Mouse (Mus musculus) layer of hippocampus, postnatal 25 days (tissue): ENCODE data around the gene Trappc10. TPM values are rescaled to one million over a fixed set of nuclear protein-coding genes. Genes with fewer than 3 reads are reported as not detected.

Experiments
- DNase-seq, 2 experiments: peaks; one replicate each; pipeline ENCODE4 v3.0.0; 2022; ENCODE audit warnings: mixed read lengths in 2 of 2, low spot score in 1 of 2; ENCODE audit errors: extremely low spot score in 1 of 2
- total RNA-seq, 2 experiments: library from RNA; stranded (reverse); gene quantifications; 2 replicates each; pipeline ENCODE4 v1.2.3; 2021

Gene Trappc10
- total RNA-seq, 2 experiments from 2014 or later, result 79.5 to 80.8 TPM

DNA sequence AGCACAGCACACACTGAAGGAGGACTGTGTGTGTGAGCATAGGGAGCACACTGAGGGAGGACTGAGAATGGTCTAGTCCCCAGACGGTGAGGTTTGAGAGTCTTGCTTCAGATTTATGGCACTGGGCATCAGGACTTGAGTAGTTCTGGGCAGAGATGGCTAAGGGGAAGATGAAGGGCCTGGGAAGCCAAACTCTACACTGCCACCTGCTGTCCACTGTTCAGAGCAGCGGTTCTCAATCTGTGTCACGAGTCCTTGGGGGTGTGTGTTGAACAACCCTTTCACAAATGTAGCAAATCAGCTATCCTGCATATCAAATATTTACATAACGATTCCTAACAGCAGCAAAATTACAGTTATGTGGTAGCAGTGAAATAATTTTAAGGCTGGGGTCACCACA lies 80.5 kb downstream of the Trappc10 start:
- peak in 1 of 2 experiments; percentile 75 for DNase-seq

GRCm38 (mm10) chr10:78163241-78163640 lies 81.2 kb downstream of the Trappc10 start:
- DNase-seq, result no peak

DNA sequence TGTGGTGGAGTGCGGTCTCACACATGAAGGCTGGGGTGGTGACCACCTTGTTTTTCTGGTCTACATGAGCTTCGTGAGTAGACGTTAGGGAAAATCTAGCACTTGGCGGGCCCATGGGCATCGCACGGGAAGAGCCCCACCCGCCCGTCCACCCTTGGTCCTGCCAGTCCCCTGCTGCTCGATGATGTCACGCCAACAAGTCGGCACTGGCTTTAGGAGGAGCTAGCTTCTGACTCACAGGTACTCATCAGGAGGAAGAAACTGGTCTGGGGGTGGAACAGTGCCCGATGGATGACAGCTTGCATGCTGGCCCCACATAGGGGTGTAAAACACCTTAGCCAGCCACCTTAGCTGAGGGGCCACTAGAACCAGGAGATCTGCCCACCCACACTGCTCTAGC lies 81.8 kb downstream of the Trappc10 start:
- no peak for DNase-seq

DNA sequence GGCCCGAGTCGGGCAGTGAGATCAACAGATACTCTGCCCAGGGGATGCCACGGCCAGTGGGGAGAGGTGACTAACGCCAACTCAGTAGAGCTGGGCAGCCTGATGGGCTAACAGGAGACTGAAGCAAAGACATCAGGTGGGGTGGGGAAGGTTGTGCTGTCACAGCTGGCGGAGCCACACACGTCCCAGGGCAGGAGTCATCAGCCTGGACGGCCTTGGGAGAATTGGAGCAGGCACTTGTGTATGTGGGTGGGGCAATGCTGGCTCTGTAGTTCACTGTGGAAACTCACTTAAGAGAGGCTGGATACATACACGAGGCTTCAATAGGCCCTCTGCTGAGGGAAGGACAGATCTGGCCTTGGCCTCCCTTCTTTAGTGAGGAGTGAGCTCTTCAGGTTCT lies 83.3 kb downstream of the Trappc10 start:
- DNase-seq, result no peak

DNA sequence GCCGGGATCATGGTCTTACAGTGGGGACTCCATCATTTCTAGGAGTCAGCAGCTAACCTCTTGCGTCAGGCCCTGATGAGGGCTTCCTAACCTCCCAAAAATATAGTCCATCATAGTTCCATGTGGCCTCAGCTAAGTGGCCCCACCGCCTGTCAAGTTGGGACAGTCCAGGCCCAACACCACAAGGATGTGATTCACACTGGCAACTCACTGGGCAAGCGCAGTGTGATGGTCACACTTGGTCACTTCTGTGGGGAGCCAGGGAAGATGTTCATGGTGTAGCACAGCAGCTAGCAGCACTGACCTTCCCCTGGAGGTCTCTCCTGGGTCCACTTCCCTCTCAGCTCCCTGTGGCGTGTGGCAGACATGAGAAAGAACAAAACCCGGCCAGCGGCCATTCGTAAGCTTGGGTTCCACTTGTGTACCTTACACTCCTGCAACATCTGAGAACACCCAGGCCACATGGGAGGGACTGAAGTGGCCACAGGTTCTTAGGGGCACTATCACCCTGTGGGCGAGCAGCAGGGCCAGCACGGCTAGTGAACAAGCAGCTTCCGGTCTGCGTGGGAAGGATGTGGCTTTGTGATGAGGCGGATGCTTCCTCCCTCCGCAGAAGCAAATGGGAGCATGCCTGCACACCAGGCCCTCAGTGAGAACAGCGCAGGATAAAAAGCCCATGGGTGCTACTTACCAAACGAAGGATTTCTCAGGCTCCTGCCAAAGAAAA lies 83.9 kb downstream of the Trappc10 start:
- no peak for DNase-seq

DNA sequence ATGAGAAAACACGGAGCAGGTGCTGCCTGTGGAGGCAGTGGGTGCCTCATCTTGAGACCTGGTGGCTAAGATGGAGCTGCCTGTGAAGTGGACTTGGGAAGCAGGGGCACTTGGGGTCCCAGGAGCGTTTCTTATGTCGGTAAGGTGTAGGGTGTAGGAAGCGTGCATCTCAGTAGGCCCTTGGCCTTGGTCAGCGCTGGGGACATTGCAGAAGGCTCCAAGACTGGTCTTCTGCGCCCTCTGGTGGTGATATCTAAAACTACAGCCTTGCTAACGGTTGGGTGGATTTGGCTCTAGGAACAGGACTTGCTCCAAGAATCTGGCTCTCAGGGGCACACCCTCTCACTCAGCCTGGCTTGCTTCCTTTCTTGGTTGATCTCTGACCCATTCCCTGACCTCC lies 84.5 kb downstream of the Trappc10 start:
- peak; percentile 78 to 92 for DNase-seq

DNA sequence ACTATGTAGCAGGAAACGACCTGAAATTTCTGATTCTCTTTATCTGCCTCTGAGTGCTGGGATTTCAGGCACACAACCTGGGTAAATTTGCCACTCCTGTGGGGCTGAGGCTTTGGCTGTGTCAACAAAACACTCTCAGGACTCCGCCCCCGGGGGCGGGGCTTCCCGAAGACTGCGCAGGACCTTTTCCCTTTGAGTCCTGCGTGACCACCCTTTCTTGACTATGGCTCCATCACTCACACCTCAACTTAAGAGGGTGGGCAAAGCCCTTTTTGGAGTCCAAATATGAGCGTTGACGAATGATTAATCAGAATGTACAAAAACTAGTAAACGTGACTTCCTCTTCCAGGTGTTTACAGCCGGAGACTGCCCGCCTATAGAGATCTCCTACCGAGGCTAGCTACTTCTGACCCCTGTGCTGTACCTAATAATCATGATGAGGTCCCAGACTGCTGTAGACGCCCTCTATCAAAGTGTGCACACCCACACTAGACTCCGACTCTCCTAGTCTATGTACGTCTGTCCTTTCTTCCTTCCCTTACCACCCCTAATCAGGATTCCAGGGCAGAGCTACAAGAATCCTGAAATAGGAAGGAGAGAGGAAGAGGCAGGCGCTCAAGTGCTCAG lies 85.1 kb downstream of the Trappc10 start:
- peak in 1 of 2 experiments; percentile 51 for DNase-seq

DNA sequence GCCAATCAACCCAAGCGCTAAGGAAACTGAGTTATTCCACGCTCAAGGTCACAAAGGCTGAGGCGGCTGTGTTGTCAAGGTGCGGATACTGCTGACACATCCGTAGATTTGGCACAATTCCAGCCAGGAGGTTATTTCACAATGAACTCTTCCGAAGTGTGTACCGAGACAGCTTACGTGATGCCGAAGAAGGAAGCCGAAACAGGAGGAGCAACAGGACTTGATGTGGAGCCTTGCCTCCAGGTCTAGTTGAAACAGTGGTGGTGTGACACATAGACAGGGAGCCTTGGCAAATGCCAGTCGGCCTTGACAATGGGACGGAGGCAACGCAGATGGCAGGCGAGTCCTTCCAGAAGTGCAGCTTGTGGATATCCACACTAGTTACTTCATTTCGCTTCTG lies 86.4 kb downstream of the Trappc10 start:
- DNase-seq, result no peak

DNA sequence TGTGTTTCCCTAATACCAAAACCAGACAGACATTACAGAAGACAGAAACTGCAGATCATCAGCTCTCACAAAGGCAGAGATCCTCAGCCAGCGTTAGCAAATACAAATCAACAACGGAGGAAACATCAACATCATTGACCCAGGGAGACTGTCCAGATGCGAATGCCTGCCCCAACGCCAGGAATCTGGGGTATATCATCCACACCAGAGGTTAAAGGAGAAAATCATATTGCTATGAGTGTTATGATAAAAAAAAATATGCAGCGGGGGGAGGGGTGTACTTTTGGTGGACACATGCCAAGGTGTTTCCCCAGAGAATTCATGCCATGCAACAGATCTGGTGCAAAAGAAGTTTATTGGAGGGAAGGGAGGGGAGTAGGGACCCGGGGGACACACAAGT lies 87.5 kb downstream of the Trappc10 start:
- no peak for DNase-seq

DNA sequence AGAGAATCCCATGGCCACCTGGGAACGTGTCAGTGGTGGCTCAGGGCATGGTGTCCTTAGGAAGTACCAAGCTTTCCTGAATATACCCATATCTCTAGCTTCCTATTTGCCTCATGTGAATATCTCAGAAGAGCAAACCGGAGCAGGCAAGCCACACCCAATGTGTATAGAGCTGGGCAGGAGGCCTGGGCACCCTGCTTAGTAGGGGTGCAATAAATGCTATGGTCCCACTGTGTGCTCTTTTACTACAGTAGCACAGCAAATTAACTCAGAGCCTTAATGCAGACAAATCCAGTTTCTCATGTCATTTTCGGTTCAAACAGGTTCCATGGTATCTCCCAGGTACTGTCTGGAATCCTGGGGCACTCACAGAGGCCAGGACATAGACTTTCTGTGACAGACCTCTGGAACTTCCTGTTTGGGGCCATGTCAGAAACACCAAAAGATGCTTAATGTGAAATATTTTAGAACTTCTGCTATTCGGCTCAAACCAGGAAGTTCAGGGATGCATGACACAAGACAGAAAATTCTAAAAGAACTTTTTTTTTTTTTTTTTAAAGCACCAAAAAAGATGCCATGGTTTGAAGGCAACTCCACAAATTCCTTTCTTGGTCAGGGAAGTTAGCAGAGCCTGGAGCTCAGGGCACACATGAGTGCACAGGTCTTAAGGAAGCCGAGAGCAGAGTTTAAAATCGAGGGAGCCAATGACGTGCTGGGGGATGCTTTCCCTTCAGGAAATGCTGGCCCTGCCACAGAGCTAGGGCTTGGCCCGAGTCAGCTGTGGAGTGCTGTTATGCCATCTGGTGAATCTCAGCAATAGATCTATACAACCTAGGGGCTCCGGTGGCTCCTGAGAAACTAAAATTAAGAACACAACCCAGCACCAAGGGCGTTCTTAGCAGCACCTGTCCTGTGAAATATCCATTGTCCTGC lies 95.3 kb downstream of the Trappc10 start:
- DNase-seq, result no peak

- DNase-seq, result no peak
Measured at GRCm38 (mm10) chr10:78147908-78148441, 96.5 kb downstream of the Trappc10 start.

DNA sequence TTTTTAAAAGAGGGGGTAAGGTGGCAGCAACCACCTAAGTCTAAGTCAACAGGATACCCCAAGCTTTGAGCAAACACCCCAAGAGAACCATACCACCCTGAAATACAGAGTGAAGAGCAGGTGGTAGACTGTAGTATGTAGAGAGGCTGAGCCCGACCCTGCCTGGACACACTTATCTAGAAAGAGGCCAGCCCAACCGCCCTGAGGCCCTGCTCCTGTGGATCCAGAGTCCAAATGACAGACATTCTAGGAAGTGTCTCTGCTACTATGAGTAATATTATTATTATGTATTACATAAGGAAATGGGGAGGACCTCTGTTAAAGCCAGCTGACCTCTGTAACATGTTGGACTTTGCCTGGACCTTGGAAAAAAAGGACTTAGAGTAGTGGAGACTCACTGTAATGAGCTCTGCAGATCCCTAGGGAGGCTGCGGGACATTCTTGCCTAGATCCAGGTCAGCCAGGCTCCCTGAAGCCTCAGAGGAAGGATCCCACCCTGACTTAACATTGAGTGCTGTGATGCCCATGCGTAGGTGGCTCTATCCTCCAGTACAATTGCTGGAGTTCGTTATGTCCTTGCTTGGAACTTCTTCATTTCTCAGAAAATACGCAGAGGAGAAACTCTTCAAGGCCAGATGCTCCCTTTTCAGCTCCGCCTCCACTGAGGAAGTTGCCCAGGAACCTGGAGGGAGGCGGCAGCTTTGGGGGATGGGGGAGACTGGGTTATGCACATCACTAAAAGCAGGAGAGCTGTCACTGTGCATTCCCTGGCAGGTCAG lies 100.5 kb downstream of the Trappc10 start:
- DNase-seq, result no peak

GRCm38 (mm10) chr10:78140843-78141242 lies 103.6 kb downstream of the Trappc10 start:
- DNase-seq, result no peak

DNA sequence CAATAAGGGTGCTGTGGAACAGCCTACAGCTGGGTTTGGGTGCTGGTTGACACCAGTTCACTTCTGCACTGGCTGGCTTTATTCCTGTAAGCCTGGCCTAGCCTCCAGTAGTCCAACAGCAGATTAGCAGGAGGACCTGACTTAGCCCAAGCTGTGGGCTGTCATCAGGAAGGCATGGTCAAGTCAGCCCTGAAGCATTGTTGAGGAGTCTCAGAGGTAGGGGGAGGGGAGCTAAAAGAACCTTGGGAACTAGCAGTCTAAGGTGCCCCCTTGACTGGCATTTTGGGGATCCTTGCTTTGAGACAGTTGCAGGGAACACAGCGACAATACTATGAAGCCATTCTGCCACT lies 104.2 kb downstream of the Trappc10 start:
- no peak for DNase-seq

DNA sequence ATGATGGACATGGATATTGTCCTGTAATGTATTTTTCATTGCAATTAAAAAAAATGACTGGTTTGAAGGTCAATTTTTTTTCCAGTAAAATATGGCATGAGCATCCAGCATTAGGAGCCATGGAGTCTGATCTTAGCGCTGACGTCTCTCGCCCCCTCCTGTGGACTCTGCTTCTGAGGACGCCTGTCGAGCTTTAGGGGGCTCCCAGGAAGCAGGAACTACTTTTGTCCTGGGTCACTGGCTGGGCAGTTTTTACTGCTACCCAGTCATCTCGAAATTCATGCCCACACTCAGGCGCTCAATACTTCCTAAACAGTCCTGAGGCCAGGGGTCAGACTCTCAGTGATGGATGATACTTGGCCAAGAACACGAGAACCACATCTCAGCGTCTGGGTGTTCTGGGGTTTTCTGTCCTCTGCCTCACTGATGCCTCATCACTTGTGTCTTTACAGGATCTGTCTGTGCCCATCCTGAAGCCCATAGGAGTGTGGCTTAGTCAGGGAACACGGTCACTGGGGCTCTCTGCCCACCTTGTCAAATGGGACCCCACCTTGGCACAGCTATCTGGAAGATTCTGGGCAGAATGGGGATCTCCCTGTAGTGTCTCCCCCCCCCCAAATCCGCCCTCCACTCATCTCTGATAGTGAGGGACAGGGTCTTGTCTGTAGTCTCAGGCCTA lies 104.7 kb downstream of the Trappc10 start:
- DNase-seq, result no peak

- no peak for DNase-seq
Measured at GRCm38 (mm10) chr10:78138812-78139523, 105.5 kb downstream of the Trappc10 start.

DNA sequence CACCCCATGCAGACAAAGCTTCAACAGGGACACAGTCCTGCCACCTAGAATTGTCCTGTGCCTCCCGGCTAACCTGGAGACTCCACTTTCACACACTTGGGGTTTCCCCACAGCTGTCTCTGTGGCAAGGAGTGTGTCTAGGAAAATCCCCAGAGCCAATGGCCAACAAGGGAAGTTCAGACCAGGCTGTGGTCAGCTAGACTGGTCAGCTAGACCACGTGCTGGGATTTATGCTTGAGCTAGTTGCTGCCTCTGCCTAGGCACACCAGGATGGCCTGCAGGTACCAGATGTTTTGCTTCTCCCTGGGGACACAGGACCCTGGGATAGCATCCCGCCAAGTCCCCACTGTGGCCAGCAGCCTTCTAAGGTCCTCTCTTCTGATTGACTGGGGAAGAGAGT lies 107.2 kb downstream of the Trappc10 start:
- DNase-seq, result no peak
